Mouse (Mus musculus) liver, postnatal 0 days (tissue): ENCODE measurements around the gene Setd1a. TPM values are rescaled to one million over a fixed set of nuclear protein-coding genes. Genes with fewer than 3 reads are reported as not detected.

Source experiments
- ATAC-seq: fragments of 200-750 bp; cut with Nextera tagmentation; 2 replicates; pipeline ENCODE4 v1.8.0; 2017; ENCODE audit warnings: mild to moderate bottlenecking, moderate library complexity
- DNase-seq: peaks from one replicate; pipeline ENCODE4 v3.0.0-alpha.2; 2016
- H3K27ac ChIP-seq: fragments of 300-500 bp; sonication (generic); 2 replicates; pipeline ENCODE4 v1.5.1; 2014; ENCODE audit warnings: antibody characterized with exemption, moderate library complexity, mild to moderate bottlenecking, low read depth
- H3K27me3 ChIP-seq: fragments of 300-500 bp; sonication (generic); 2 replicates; pipeline ENCODE4 v1.6.1; 2014; ENCODE audit warnings: low read length, control low read depth, mixed read lengths; ENCODE audit not compliant: insufficient read depth
- H3K36me3 ChIP-seq: fragments of 300-500 bp; sonication (generic); replicated peaks from 2 replicates; pipeline ENCODE4 v1.6.1; 2014; ENCODE audit warnings: mild to moderate bottlenecking, control low read depth, low read length, moderate library complexity, mixed read lengths; ENCODE audit not compliant: insufficient read depth
- H3K4me1 ChIP-seq: fragments of 300-500 bp; sonication (generic); 2 replicates; pipeline ENCODE4 v1.6.1; 2014; ENCODE audit warnings: antibody characterized with exemption, mild to moderate bottlenecking, control low read depth; ENCODE audit not compliant: insufficient read depth
- H3K4me2 ChIP-seq: fragments of 300-500 bp; sonication (generic); 2 replicates; pipeline ENCODE4 v1.6.1; 2014; ENCODE audit warnings: low read depth, mild to moderate bottlenecking, low read length, moderate library complexity, mixed read lengths
- H3K4me3 ChIP-seq: fragments of 300-500 bp; sonication (generic); 2 replicates; pipeline ENCODE4 v1.5.1; 2014; ENCODE audit warnings: low read depth, low read length
- H3K9ac ChIP-seq: fragments of 300-500 bp; sonication (generic); replicated peaks from 2 replicates; pipeline ENCODE4 v1.6.1; 2014; ENCODE audit warnings: mild to moderate bottlenecking, moderate library complexity
- H3K9me3 ChIP-seq: fragments of 300-500 bp; sonication (generic); 2 replicates; pipeline ENCODE4 v1.6.1; 2016; ENCODE audit warnings: mild to moderate bottlenecking, control low read depth, low read length, mixed read lengths
- CTCF ChIP-seq: sonication (generic); IDR thresholded peaks from 2 replicates; pipeline ENCODE4 v1.5.1; 2016; ENCODE audit warnings: antibody characterized with exemption, low read depth
- EP300 ChIP-seq: IDR thresholded peaks from 2 replicates; pipeline ENCODE4 v1.6.1; 2016; ENCODE audit warnings: antibody characterized with exemption, low read depth, mild to moderate bottlenecking
- whole genome bisulfite sequencing: fragments of 180-500 bp; shearing (Covaris S2); extraction: QIAGEN DNeasy Blood & Tissue Kit; methylation state at CpG from one replicate; pipeline ENCODE4 v1.1.7; 2014; ENCODE audit not compliant: insufficient replicate concordance; 5-methylcytosine and 5-hydroxymethylcytosine counted together
- polyA plus RNA-seq: library from polyadenylated mRNA; unstranded; fragments of >200 nt; fragmentation: Nextera tagmentation; extraction: Ambion mirVana; gene quantifications from 2 replicates; pipeline ENCODE4 v1.2.1, GENCODE M21; 2015

The Setd1a gene
- polyA plus RNA-seq, 1 experiment from 2014 or later = 7.3 TPM

DNA sequence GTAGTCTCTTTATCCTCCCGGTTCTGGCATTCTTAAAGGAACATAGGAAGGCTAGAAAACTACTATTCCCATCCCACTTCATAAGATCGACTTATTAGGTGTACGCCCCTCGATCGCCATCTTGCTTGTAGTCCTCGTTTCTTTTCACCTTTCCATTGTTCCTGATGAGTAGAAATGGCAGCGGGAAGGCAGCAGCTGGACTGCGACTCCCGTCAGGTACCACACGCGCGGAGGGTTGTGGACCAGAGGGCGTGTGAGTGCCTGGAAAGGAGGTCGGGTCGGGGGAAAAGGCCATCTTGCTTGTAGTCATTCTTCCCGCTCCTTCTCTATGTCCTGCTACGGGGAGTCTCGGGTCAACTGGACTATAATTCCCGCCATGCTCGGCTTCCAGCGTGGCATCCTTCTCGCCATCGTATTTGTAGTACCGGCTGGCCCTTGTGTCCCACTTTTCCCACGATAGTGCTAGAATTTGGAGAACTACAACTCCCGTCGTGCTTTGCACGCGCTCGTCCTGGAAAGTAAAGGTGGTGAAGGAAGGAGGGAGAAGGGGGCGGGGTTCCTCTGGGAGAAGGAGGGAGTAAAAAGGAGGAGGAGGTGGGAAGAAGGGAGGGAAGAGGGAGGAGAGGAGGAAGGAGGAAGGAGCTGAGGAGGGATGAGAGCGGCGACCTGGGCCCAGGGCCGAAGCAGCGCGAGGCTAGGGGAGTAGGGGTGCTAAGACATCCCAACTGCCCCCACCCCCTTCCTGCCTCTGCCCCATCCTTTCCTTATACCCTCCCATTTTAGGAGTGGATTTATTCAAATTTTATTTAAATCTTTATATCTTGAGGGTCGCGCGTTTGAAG lies 30.6 kb upstream of the Setd1a start:
- H3K4me2 ChIP-seq = peak overlapping the region; percentile 99
- H3K9me3 ChIP-seq = no peaks in the 10 kb centered on the region
- peak overlapping the region; percentile 62 for H3K9ac ChIP-seq
- peak overlapping the region; percentile 78 for H3K27ac ChIP-seq
- DNase-seq (peak; percentile 88), ATAC-seq (peak; percentile 90)
- no peak; the same call in 1 of the 2 replicates for TF ChIP-seq EP300
- TF ChIP-seq CTCF = no peak
- H3K27me3 ChIP-seq = no peaks in the 10 kb centered on the region
- peaks cover 19% of the 10 kb centered on the region for H3K4me1 ChIP-seq
- WGBS = under 1% methylated on average over 37 of the region's 39 CpGs
- peak overlapping the region; percentile 65 for H3K4me3 ChIP-seq
- H3K36me3 ChIP-seq = peaks cover 9% of the 10 kb centered on the region

DNA sequence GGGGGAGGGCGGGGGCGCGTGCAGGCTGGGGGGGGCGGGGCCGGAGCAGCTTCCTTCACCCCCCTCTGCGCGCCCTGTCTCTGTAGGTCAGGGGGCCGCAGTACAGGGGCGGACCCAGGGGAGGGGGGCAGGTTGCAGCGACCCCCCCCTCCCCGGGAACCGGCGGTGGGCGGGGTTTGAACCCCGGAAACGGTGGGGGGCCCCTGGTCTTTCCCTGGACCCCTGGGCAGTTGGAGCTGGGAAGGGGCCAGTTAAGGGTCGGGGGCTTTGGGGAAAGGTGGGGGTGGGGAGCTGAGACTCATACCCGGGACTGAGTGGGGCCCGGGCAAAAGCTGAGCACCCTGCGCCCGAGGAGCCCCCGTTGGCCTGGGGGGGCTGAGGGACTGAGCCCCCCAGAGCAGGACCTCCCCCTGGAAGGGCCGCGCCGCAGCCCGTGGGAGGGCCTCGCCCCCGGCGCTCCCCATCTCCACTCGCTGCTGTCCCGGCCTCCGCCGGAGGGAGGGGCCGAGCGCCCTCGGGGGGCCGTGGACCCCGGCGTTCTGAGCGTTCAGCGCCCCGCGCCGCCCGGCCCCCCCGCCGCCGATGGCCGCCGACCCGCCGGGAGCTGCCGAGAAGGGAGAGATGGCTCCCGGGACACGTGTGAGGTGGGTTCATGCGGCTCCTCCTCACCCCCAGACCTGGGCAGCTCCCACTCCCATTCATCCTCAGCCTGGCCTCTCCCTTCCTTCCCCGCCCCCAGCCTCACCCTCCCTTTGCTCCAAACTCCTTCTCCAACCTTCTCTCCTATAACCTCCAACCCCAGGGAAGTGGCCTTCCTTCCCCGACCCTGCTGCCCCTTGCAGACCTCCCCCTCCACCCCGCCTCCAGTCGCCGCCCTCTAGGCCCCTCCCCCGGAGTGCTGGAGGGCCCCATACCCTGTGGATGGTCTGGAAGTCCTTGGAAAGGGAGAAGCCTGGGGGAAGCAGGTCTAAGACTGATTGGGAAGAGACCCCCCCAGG lies 29.7 kb upstream of the Setd1a start:
- peak overlapping the region; percentile 99 for H3K4me2 ChIP-seq
- no peak for ATAC-seq
- peak overlapping the region; percentile 65 for H3K4me3 ChIP-seq
- H3K27me3 ChIP-seq = no peaks in the 10 kb centered on the region
- H3K27ac ChIP-seq = no peak overlapping the region
- H3K4me1 ChIP-seq = peaks cover 19% of the 10 kb centered on the region
- peak; percentile 31 for DNase-seq
- peaks cover 14% of the 10 kb centered on the region for H3K36me3 ChIP-seq
- TF ChIP-seq CTCF (no peak), EP300 (no peak)
- no peaks in the 10 kb centered on the region for H3K9me3 ChIP-seq
- H3K9ac ChIP-seq = peak overlapping the region; percentile 62
- WGBS = 4% methylated on average over 27 of the region's 62 CpGs

DNA sequence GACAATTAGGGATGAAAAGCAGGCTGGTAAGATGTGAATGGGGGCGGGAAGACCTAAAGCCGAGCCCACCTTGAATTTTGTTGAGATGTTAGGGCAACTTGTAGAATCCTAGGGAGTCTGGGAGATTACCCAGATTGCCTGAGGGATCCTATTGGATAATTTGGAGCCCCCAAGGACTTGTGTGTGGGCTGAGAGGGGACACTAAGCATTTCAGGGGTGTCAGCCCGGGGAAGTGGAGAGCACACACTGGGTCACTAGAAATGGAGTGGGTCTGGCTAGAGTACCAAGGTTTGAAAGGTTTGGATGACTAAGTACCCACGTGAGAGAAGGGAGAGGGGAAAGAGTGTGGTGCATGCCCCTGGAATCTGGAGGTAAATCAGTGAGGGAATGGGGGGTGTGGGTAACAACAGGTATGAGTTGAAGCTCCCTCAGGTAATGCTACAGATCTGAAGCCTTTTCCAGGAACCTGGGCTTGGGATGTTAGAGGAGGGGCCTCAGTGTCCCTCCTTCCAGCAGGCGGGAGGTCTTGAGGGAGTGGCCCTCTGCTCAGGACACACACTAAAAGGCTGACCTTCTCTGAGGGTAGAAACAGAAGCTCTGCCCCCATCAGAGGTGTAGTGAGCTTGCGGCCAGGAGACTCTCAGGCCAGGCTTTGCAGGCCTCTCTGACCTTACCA lies 28.8 kb upstream of the Setd1a start:
- no peak overlapping the region for H3K27ac ChIP-seq
- no peak for TF ChIP-seq EP300
- TF ChIP-seq CTCF = no peak
- no peak overlapping the region for H3K4me3 ChIP-seq
- no peaks in the 10 kb centered on the region for H3K9me3 ChIP-seq
- no peaks in the 10 kb centered on the region for H3K27me3 ChIP-seq
- H3K4me2 ChIP-seq = no peak overlapping the region; the same call in 1 of the 2 replicates
- no peak for ATAC-seq
- 74% methylated on average over 6 of the region's 6 CpGs for WGBS
- peaks cover 14% of the 10 kb centered on the region for H3K36me3 ChIP-seq
- no peak for DNase-seq
- H3K4me1 ChIP-seq = peaks cover 19% of the 10 kb centered on the region
- no peak overlapping the region for H3K9ac ChIP-seq

DNA sequence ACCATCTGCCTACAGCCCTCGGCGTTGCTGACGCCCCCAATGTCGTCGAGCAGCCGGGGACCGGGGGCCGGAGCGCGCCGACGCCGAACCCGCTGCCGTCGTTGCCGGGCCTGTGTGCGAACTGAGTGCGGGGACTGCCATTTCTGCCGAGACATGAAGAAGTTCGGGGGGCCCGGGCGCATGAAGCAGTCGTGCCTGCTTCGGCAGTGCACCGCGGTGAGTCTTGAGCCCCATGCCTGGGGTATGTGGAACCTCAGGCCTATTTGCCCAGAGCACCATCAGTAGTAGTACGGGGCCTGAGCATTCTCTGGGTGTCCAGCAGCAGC lies 28.3 kb upstream of the Setd1a start:
- H3K4me1 ChIP-seq = peaks cover 19% of the 10 kb centered on the region
- H3K4me2 ChIP-seq = no peak overlapping the region
- H3K9me3 ChIP-seq = no peaks in the 10 kb centered on the region
- no peak overlapping the region for H3K27ac ChIP-seq
- TF ChIP-seq EP300 (no peak), CTCF (no peak)
- no peak overlapping the region for H3K4me3 ChIP-seq
- no peak for ATAC-seq
- WGBS = 95% methylated on average over 28 of the region's 28 CpGs
- H3K36me3 ChIP-seq = peaks cover 17% of the 10 kb centered on the region
- H3K9ac ChIP-seq = no peak overlapping the region
- no peak for DNase-seq
- H3K27me3 ChIP-seq = no peaks in the 10 kb centered on the region

DNA sequence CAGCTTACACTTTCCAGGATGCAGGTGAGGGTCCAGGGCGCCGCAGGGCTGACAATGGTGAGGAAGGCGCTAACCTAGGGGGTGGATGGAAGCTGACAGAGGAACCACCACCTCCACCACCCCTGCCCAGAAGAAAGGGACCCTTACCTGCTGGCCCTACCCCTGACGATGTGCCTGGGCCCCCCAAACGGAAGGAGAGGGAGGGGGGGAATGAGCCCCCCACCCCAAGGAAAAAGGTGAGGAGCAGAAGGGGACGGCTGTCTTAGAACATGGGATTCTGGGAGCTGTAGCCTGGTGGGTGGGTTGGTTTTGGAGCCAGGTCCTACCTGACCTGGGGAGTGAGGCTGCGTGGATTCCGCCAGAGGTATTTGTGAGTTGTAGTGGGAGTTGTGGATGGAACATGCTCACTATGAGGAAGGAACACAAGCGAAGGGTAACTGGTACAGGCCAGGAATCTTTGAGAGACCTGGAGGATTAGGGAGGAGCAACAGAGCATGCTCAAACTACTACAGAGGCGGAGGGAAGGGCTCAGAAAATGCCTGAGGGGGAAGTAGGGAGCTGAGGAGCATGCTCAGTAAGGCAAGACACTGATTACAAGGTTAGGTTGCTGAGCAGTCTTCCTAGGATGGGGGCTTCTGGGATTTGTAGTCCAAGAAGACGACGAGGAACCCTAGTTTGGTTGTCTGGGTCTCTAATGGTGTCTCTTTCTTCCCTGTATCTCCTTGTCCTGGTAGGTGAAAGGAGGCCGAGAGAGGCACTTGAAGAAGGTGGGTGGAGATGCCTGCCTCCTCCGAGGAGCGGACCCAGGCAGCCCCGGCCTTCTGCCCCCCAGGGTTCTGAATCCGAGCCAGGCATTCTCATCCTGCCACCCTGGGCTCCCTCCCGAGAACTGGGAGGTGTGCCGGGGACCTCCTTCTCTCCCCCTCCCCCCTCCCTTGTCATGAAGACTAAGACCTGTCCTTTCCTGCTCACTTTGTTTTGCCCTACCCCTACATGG lies 26.0 kb upstream of the Setd1a start:
- no peaks in the 10 kb centered on the region for H3K27me3 ChIP-seq
- H3K9me3 ChIP-seq = no peaks in the 10 kb centered on the region
- no peak overlapping the region for H3K9ac ChIP-seq
- peaks cover 21% of the 10 kb centered on the region for H3K36me3 ChIP-seq
- DNase-seq (no peak), ATAC-seq (no peak)
- no peak overlapping the region for H3K4me3 ChIP-seq
- no peak overlapping the region for H3K4me2 ChIP-seq
- WGBS = 80% methylated on average over 19 of the region's 19 CpGs
- no peak for TF ChIP-seq CTCF
- TF ChIP-seq EP300 = no peak
- H3K4me1 ChIP-seq = peaks cover 10% of the 10 kb centered on the region
- H3K27ac ChIP-seq = no peak overlapping the region
